Mouse (Mus musculus): Measurements from ENCODE around the gene Zfp106. TPM values are rescaled to one million over a fixed set of nuclear protein-coding genes. Genes with fewer than 3 reads are reported as not detected.

The Zfp106 gene
- polyA plus RNA-seq, 1 experiment from 2014 or later, result 32.5 TPM

DNA sequence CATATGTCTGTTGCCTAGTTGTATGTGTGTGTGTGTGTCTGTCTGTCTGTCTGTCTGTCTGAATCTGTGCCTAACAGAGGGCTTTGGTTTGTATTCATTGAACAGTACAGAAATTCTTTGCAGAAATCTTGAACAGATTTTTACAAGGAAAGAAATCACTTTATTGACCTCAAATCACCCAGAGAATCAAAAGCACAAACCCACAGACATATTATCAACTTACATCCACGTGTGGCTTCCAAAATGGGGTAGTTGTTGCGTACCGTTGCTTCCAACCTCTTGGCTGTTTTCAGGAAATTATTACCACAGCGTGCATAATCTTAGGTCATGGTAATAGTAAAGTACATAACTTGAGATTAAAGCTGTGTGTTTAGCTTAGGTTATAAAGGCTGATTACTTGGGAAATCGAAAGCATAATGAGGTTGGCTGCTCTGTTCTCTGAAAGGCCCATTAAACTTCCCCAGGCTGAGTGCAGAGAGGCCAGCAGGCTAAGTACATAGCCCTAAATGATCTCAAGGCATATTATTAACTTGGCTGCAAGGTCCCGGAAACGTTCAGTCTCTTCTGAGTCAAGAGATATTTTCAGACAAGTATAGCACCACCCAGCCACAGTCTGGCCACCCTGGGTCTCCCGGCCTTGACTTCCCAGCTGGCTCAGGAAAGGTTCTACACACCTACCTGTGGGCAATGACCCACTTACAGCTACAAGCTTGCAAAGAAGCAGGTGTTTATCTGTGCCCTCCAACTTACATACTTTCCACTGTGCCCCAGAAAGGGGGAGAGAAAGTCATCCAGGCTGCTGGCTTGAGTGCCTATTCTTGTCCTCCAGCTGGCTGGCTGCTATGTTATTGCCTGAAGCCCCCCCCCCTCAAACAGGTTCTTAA, 80.9 kb downstream of the Zfp106 start:
- Histone ChIP-seq H3K4me3 (replicated peaks; ENCODE audit: low read depth, low read length) (no peak overlapping the region), H3K4me1 (replicated peaks; ENCODE audit: insufficient read depth, low read length) (no peaks in the 10 kb centered on the region), H3K9ac (ENCODE audit: low read depth, low read length) (no peak overlapping the region), H3K27ac (peak overlapping the region; percentile 39; the same call in 1 of the 2 replicates), H3K9me3 (replicated peaks; ENCODE audit: low read length) (no peaks in the 10 kb centered on the region), H3K4me2 (ENCODE audit: low read length) (no peak overlapping the region), H3K27me3 (ENCODE audit: insufficient read depth, low read length) (no peaks in the 10 kb centered on the region), H3K36me3 (ENCODE audit: insufficient read depth, low read length) (no peaks in the 10 kb centered on the region)
- DNase-seq (ENCODE audit: low spot score) (peak; percentile 24), ATAC-seq (replicated peaks; ENCODE audit: low FRiP score, low read depth) (peak; percentile 58; the same call in 1 of the 2 replicates)
- 46% methylated on average over 8 of the region's 8 CpGs for WGBS
- TF ChIP-seq CTCF (IDR thresholded peaks at IDR 0.05; ENCODE audit: low read depth), result no peak

GRCm38 (mm10) chr2:120481921-120482320, 81.7 kb downstream of the Zfp106 start:
- Histone ChIP-seq H3K36me3 (ENCODE audit: insufficient read depth, low read length) (no peaks in the 10 kb centered on the region), H3K9me3 (replicated peaks; ENCODE audit: low read length) (no peaks in the 10 kb centered on the region), H3K4me2 (ENCODE audit: low read length) (no peak overlapping the region), H3K27ac (no peak overlapping the region), H3K9ac (ENCODE audit: low read depth, low read length) (no peak overlapping the region), H3K27me3 (ENCODE audit: insufficient read depth, low read length) (no peaks in the 10 kb centered on the region), H3K4me1 (replicated peaks; ENCODE audit: insufficient read depth, low read length) (no peaks in the 10 kb centered on the region), H3K4me3 (replicated peaks; ENCODE audit: low read depth, low read length) (no peak overlapping the region)
- no peak for ATAC-seq (replicated peaks; ENCODE audit: low FRiP score, low read depth)
- 50% methylated on average over 8 of the region's 8 CpGs for WGBS
- TF ChIP-seq CTCF (IDR thresholded peaks at IDR 0.05; ENCODE audit: low read depth), result no peak
- DNase-seq (ENCODE audit: low spot score), result no peak

DNA sequence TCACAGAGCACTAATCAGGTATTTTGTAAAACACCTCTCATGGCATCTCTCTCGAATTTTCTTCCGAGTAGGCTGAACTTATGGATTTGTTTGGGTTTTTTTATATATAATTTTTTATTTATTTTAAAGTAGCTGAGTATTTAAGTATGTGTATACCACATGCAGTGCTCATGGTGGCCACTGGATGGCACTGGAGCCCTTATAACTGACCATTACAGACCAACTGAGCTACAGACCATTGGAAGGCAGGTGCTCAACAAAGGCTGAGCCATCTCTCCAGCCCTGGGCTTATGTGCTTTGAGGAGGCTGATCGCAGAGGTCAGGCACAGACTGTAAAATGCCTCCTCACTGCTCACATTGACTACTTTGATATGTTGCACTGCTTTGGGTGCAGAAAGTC, 85.0 kb downstream of the Zfp106 start:
- 58% methylated on average over 3 of the region's 3 CpGs for WGBS

GRCm38 (mm10) chr2:120476277-120477087, 87.2 kb downstream of the Zfp106 start:
- no peak for ATAC-seq (replicated peaks; ENCODE audit: low FRiP score, low read depth)
- Histone ChIP-seq H3K9ac (ENCODE audit: low read depth, low read length) (no peak overlapping the region), H3K27me3 (ENCODE audit: insufficient read depth, low read length) (no peaks in the 10 kb centered on the region), H3K27ac (no peak overlapping the region), H3K9me3 (replicated peaks; ENCODE audit: low read length) (no peaks in the 10 kb centered on the region), H3K4me2 (ENCODE audit: low read length) (no peak overlapping the region), H3K4me3 (replicated peaks; ENCODE audit: low read depth, low read length) (no peak overlapping the region), H3K36me3 (ENCODE audit: insufficient read depth, low read length) (no peaks in the 10 kb centered on the region), H3K4me1 (replicated peaks; ENCODE audit: insufficient read depth, low read length) (no peaks in the 10 kb centered on the region)
- 84% methylated on average over 13 of the region's 13 CpGs for WGBS
- DNase-seq (ENCODE audit: low spot score), result no peak
- no peak for TF ChIP-seq CTCF (IDR thresholded peaks at IDR 0.05; ENCODE audit: low read depth)

More for the DNA sequence above, 85.0 kb downstream of the Zfp106 start:
- Histone ChIP-seq H3K27ac (no peak overlapping the region), H3K36me3 (ENCODE audit: insufficient read depth, low read length) (no peaks in the 10 kb centered on the region), H3K9me3 (replicated peaks; ENCODE audit: low read length) (no peaks in the 10 kb centered on the region), H3K4me2 (ENCODE audit: low read length) (no peak overlapping the region), H3K4me1 (replicated peaks; ENCODE audit: insufficient read depth, low read length) (no peaks in the 10 kb centered on the region), H3K27me3 (ENCODE audit: insufficient read depth, low read length) (no peaks in the 10 kb centered on the region), H3K4me3 (replicated peaks; ENCODE audit: low read depth, low read length) (no peak overlapping the region), H3K9ac (ENCODE audit: low read depth, low read length) (no peak overlapping the region)
- ATAC-seq (replicated peaks; ENCODE audit: low FRiP score, low read depth) (no peak), DNase-seq (ENCODE audit: low spot score) (peak; percentile 85)
- peak; percentile 82 for TF ChIP-seq CTCF (IDR thresholded peaks at IDR 0.05; ENCODE audit: low read depth)

DNA sequence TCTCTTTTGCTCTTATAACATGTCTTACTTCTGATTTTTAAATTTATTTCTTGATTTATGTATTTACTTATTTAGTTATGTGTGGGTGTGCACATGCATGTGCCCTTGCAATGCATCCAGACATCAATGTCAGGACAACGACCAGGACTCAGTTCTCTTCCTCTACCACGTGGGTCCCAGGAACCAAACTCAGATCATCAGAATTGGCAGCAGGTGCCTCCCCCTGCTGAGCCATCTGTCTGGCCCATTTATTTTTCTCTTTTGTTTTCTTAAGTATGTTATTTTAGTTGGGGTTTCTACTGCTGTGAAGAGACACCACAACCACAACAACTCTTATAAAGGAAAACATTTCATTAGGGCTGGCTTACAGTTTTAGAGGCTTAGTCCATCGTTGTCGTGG, 92.8 kb downstream of the Zfp106 start:
- DNase-seq (ENCODE audit: low spot score) (no peak), ATAC-seq (replicated peaks; ENCODE audit: low FRiP score, low read depth) (no peak)

GRCm38 (mm10) chr2:120469715-120470114, 93.9 kb downstream of the Zfp106 start:
- Histone ChIP-seq H3K36me3 (ENCODE audit: insufficient read depth, low read length) (no peaks in the 10 kb centered on the region), H3K4me1 (replicated peaks; ENCODE audit: insufficient read depth, low read length) (no peaks in the 10 kb centered on the region), H3K9me3 (replicated peaks; ENCODE audit: low read length) (no peaks in the 10 kb centered on the region), H3K27ac (no peak overlapping the region), H3K9ac (ENCODE audit: low read depth, low read length) (no peak overlapping the region), H3K4me3 (replicated peaks; ENCODE audit: low read depth, low read length) (no peak overlapping the region), H3K27me3 (ENCODE audit: insufficient read depth, low read length) (no peaks in the 10 kb centered on the region), H3K4me2 (ENCODE audit: low read length) (no peak overlapping the region)
- WGBS, result 88% methylated on average over 10 of the region's 10 CpGs
- no peak for TF ChIP-seq CTCF (IDR thresholded peaks at IDR 0.05; ENCODE audit: low read depth)
- DNase-seq (ENCODE audit: low spot score), result no peak
- ATAC-seq (replicated peaks; ENCODE audit: low FRiP score, low read depth), result no peak

More for the DNA sequence above, 92.8 kb downstream of the Zfp106 start:
- Histone ChIP-seq H3K27ac (no peak overlapping the region), H3K9me3 (replicated peaks; ENCODE audit: low read length) (no peaks in the 10 kb centered on the region), H3K36me3 (ENCODE audit: insufficient read depth, low read length) (no peaks in the 10 kb centered on the region), H3K27me3 (ENCODE audit: insufficient read depth, low read length) (no peaks in the 10 kb centered on the region), H3K4me3 (replicated peaks; ENCODE audit: low read depth, low read length) (no peak overlapping the region), H3K4me2 (ENCODE audit: low read length) (no peak overlapping the region), H3K9ac (ENCODE audit: low read depth, low read length) (no peak overlapping the region), H3K4me1 (replicated peaks; ENCODE audit: insufficient read depth, low read length) (no peaks in the 10 kb centered on the region)
- WGBS, result 78% methylated on average over 4 of the region's 4 CpGs
- no peak for TF ChIP-seq CTCF (IDR thresholded peaks at IDR 0.05; ENCODE audit: low read depth)

Data from kidney, postnatal 0 days (tissue).